Mouse (Mus musculus) liver, postnatal 0 days (tissue): ENCODE results near the gene Apob. TPM values are rescaled to one million over a fixed set of nuclear protein-coding genes. Genes with fewer than 3 reads are reported as not detected.

Experiments used
- ATAC-seq: fragments of 200-750 bp; cut with Nextera tagmentation; 2 replicates; pipeline ENCODE4 v1.8.0; 2017; ENCODE audit warnings: mild to moderate bottlenecking, moderate library complexity
- DNase-seq: peaks from one replicate; pipeline ENCODE4 v3.0.0-alpha.2; 2016
- H3K27ac ChIP-seq: fragments of 300-500 bp; sonication (generic); 2 replicates; pipeline ENCODE4 v1.5.1; 2014; ENCODE audit warnings: antibody characterized with exemption, moderate library complexity, mild to moderate bottlenecking, low read depth
- H3K27me3 ChIP-seq: fragments of 300-500 bp; sonication (generic); 2 replicates; pipeline ENCODE4 v1.6.1; 2014; ENCODE audit warnings: low read length, control low read depth, mixed read lengths; ENCODE audit not compliant: insufficient read depth
- H3K36me3 ChIP-seq: fragments of 300-500 bp; sonication (generic); replicated peaks from 2 replicates; pipeline ENCODE4 v1.6.1; 2014; ENCODE audit warnings: mild to moderate bottlenecking, control low read depth, low read length, moderate library complexity, mixed read lengths; ENCODE audit not compliant: insufficient read depth
- H3K4me1 ChIP-seq: fragments of 300-500 bp; sonication (generic); 2 replicates; pipeline ENCODE4 v1.6.1; 2014; ENCODE audit warnings: antibody characterized with exemption, mild to moderate bottlenecking, control low read depth; ENCODE audit not compliant: insufficient read depth
- H3K4me2 ChIP-seq: fragments of 300-500 bp; sonication (generic); 2 replicates; pipeline ENCODE4 v1.6.1; 2014; ENCODE audit warnings: low read depth, mild to moderate bottlenecking, low read length, moderate library complexity, mixed read lengths
- H3K4me3 ChIP-seq: fragments of 300-500 bp; sonication (generic); 2 replicates; pipeline ENCODE4 v1.5.1; 2014; ENCODE audit warnings: low read depth, low read length
- H3K9ac ChIP-seq: fragments of 300-500 bp; sonication (generic); replicated peaks from 2 replicates; pipeline ENCODE4 v1.6.1; 2014; ENCODE audit warnings: mild to moderate bottlenecking, moderate library complexity
- H3K9me3 ChIP-seq: fragments of 300-500 bp; sonication (generic); 2 replicates; pipeline ENCODE4 v1.6.1; 2016; ENCODE audit warnings: mild to moderate bottlenecking, control low read depth, low read length, mixed read lengths
- CTCF ChIP-seq: sonication (generic); IDR thresholded peaks from 2 replicates; pipeline ENCODE4 v1.5.1; 2016; ENCODE audit warnings: antibody characterized with exemption, low read depth
- EP300 ChIP-seq: IDR thresholded peaks from 2 replicates; pipeline ENCODE4 v1.6.1; 2016; ENCODE audit warnings: antibody characterized with exemption, low read depth, mild to moderate bottlenecking
- WGBS: fragments of 180-500 bp; shearing (Covaris S2); extraction: QIAGEN DNeasy Blood & Tissue Kit; methylation state at CpG from one replicate; pipeline ENCODE4 v1.1.7; 2014; ENCODE audit not compliant: insufficient replicate concordance; 5-methylcytosine and 5-hydroxymethylcytosine counted together
- polyA plus RNA-seq: library from polyadenylated mRNA; unstranded; fragments of >200 nt; fragmentation: Nextera tagmentation; extraction: Ambion mirVana; gene quantifications from 2 replicates; pipeline ENCODE4 v1.2.1, GENCODE M21; 2015

Gene Apob
- polyA plus RNA-seq, 1 experiment from 2014 or later, result 219 TPM

- Histone ChIP-seq H3K27ac (peak overlapping the region; percentile 95), H3K4me1 (no peaks in the 10 kb centered on the region), H3K4me3 (peak overlapping the region; percentile 60), H3K4me2 (peak overlapping the region; percentile 64), H3K9me3 (no peaks in the 10 kb centered on the region), H3K36me3 (peaks cover 4% of the 10 kb centered on the region; the same call in 1 of the 2 replicates), H3K9ac (peak overlapping the region; percentile 85), H3K27me3 (no peaks in the 10 kb centered on the region)
- TF ChIP-seq CTCF (peak; percentile 93), EP300 (no peak)
- WGBS, result 33% methylated on average over 13 of the region's 13 CpGs
- DNase-seq (peak; percentile 76), ATAC-seq (peak; percentile 93)
These were observed 889 bp downstream of the Apob start for GRCm38 (mm10) chr12:7978190-7978884.

DNA sequence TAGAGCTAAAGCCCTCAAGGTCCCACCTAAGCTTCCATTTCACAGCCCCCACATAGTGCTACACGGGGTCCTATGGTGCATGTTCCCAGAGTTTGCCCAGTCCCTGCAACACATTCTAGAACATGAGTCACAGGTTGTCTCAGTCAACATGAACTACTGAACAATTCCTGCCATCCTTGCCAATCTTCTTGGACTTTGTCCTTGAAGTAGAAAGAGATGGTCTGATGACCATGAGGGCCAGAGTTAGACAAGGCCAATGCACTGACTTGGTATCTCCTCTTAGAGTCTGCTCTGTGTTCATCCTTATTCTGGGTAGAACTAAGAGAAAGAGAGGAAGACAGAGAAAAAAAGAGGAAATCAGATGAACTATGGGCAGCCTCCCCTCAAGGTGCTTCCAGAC lies 7.0 kb downstream of the Apob start:
- ATAC-seq, result no peak
- Histone ChIP-seq H3K9ac (no peak overlapping the region), H3K36me3 (peaks cover 23% of the 10 kb centered on the region), H3K4me1 (no peaks in the 10 kb centered on the region; the same call in none of the 2 replicates), H3K27me3 (no peaks in the 10 kb centered on the region), H3K9me3 (no peaks in the 10 kb centered on the region), H3K27ac (peak overlapping the region; percentile 12; the same call in 1 of the 2 replicates), H3K4me3 (no peak overlapping the region), H3K4me2 (no peak overlapping the region)
- TF ChIP-seq EP300, result no peak
- TF ChIP-seq CTCF, result no peak
- 80% methylated on average over 1 of the region's 1 CpGs for WGBS
- no peak for DNase-seq

- Histone ChIP-seq H3K27ac (no peak overlapping the region), H3K4me2 (no peak overlapping the region), H3K9ac (no peak overlapping the region), H3K9me3 (no peaks in the 10 kb centered on the region), H3K4me1 (no peaks in the 10 kb centered on the region; the same call in 1 of the 2 replicates), H3K4me3 (no peak overlapping the region), H3K27me3 (no peaks in the 10 kb centered on the region), H3K36me3 (peaks cover 36% of the 10 kb centered on the region)
- TF ChIP-seq EP300, result no peak
- TF ChIP-seq CTCF, result peak; percentile 82
- ATAC-seq, result peak; percentile 18; the same call in 1 of the 2 replicates
- 8% methylated on average over 3 of the region's 3 CpGs for WGBS
- peak; percentile 57 for DNase-seq
These were observed 13.4 kb downstream of the Apob start for GRCm38 (mm10) chr12:7990804-7991203.

DNA sequence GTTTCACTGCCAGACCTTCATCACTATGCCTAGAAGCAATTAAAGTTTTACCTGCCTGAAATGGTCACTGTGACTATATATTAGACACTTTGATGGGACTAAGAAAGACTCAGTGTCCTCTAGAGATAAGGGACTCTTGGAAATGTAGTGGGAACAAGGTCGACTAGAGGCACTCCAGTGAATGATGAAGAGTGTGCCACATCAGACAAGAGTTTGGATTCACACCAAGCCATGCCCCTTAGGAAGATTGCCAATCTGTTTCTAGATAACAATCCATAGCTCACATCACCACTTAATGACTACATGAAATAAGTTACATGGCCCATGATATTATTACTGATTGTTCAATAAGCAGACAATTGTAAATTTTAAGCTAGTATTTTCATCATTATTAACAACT lies 14.1 kb downstream of the Apob start:
- Histone ChIP-seq H3K27ac (no peak overlapping the region), H3K4me3 (no peak overlapping the region), H3K4me2 (no peak overlapping the region), H3K9ac (no peak overlapping the region), H3K27me3 (no peaks in the 10 kb centered on the region), H3K9me3 (no peaks in the 10 kb centered on the region), H3K4me1 (no peaks in the 10 kb centered on the region; the same call in 1 of the 2 replicates), H3K36me3 (peaks cover 35% of the 10 kb centered on the region)
- TF ChIP-seq CTCF, result no peak
- ATAC-seq, result no peak
- 12% methylated on average over 1 of the region's 1 CpGs for WGBS
- no peak for DNase-seq

- WGBS, result 45% methylated on average over 1 of the region's 1 CpGs
- H3K4me1 ChIP-seq, result no peaks in the 10 kb centered on the region
- ATAC-seq (peak; percentile 38), DNase-seq (peak; percentile 34)
- H3K4me3 ChIP-seq, result no peak overlapping the region
- TF ChIP-seq EP300, result no peak
- no peak for TF ChIP-seq CTCF
- no peaks in the 10 kb centered on the region for H3K9me3 ChIP-seq
- H3K9ac ChIP-seq, result no peak overlapping the region
- no peak overlapping the region for H3K4me2 ChIP-seq
- no peaks in the 10 kb centered on the region for H3K27me3 ChIP-seq
- no peak overlapping the region for H3K27ac ChIP-seq
- 0 out of 2 replicates have a peak, but pooled peaks cover 3% of the 10 kb centered on the region for H3K36me3 ChIP-seq
These were observed 43.5 kb downstream of the Apob start for GRCm38 (mm10) chr12:8020931-8021330.

GRCm38 (mm10) chr12:8029520-8029919 lies 52.1 kb downstream of the Apob start:
- Histone ChIP-seq H3K4me1 (no peaks in the 10 kb centered on the region), H3K9ac (no peak overlapping the region), H3K36me3 (no peaks in the 10 kb centered on the region), H3K27me3 (no peaks in the 10 kb centered on the region), H3K4me2 (no peak overlapping the region), H3K4me3 (no peak overlapping the region), H3K9me3 (no peaks in the 10 kb centered on the region), H3K27ac (no peak overlapping the region)
- WGBS, result 81% methylated on average over 7 of the region's 7 CpGs
- TF ChIP-seq EP300, result no peak
- no peak for TF ChIP-seq CTCF
- ATAC-seq (no peak), DNase-seq (no peak)
